Mouse (Mus musculus): ENCODE measurements around the gene Ust. TPM values are rescaled to one million over a fixed set of nuclear protein-coding genes. Genes with fewer than 3 reads are reported as not detected.

Gene Ust
- polyA plus RNA-seq, 1 experiment, result 6.9 TPM

- Histone ChIP-seq H3K4me3 (ENCODE audit: insufficient read depth, poor library complexity, severe bottlenecking) (no peak overlapping the region), H3K79me2 (ENCODE audit: control insufficient read depth, insufficient read depth) (no peaks in the 10 kb centered on the region), H3K27me3 (ENCODE audit: control insufficient read depth, insufficient read depth, insufficient read length) (no peaks in the 10 kb centered on the region), H3K36me3 (ENCODE audit: control insufficient read depth, insufficient read depth) (no peaks in the 10 kb centered on the region), H3K79me3 (ENCODE audit: low read depth) (no peaks in the 10 kb centered on the region), H3ac (ENCODE audit: control insufficient read depth, insufficient read length, low read depth) (no peak overlapping the region)
- no peak for TF ChIP-seq MYOG (IDR thresholded peaks at IDR 0.05; ENCODE audit: control insufficient read depth, extremely low read depth, insufficient read length)
- no peak for TF ChIP-seq MAX (IDR thresholded peaks at IDR 0.05)
These were observed 335.5 kb downstream of the Ust start for GRCm38 (mm10) chr10:8183171-8183570.

GRCm38 (mm10) chr10:8181596-8182185 lies 336.9 kb downstream of the Ust start:
- H3K36me3 ChIP-seq (ENCODE audit: control insufficient read depth, insufficient read depth), result no peaks in the 10 kb centered on the region
- no peak overlapping the region for H3ac ChIP-seq (ENCODE audit: control insufficient read depth, insufficient read length, low read depth)
- TF ChIP-seq MYOD1 (IDR thresholded peaks at IDR 0.05; ENCODE audit: control insufficient read depth, insufficient read length, low read depth) (no peak), FOSL1 (IDR thresholded peaks at IDR 0.05; ENCODE audit: insufficient read depth, low read length, poor library complexity, severe bottlenecking) (no peak), USF1 (IDR thresholded peaks at IDR 0.05; ENCODE audit: low read depth) (no peak), MYOG (IDR thresholded peaks at IDR 0.05; ENCODE audit: control insufficient read depth, extremely low read depth, insufficient read length) (no peak), CTCF (IDR thresholded peaks at IDR 0.05; ENCODE audit: control insufficient read depth, insufficient read depth, insufficient read length) (no peak), CEBPB (IDR thresholded peaks at IDR 0.05; ENCODE audit: low read depth) (no peak), MAX (IDR thresholded peaks at IDR 0.05) (no peak)
- no peaks in the 10 kb centered on the region for H3K79me2 ChIP-seq (ENCODE audit: control insufficient read depth, insufficient read depth)
- no peaks in the 10 kb centered on the region for H3K79me3 ChIP-seq (ENCODE audit: low read depth)
- no peak overlapping the region for H3K4me3 ChIP-seq (ENCODE audit: insufficient read depth, poor library complexity, severe bottlenecking)
- H3K27me3 ChIP-seq (ENCODE audit: control insufficient read depth, insufficient read depth, insufficient read length), result no peaks in the 10 kb centered on the region

DNA sequence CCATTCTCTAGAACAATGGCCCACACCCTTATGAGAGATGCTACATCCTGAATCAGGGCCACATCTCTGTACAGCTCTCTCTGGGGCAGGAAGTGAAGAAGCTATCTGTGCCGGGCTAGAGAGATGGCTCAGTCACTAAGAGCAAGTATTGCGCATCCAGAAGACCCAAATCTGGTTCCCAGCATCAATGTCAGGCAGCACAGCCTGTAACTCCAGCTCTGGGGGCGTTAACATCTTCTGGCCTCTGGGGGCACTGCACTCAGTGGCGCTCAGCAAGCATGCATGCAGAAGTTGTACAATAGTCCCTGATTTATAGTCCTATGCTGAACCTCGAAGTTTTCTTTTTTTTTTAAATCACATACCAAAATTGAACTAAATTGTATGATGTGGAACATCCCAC lies 341.0 kb downstream of the Ust start:
- H3K79me3 ChIP-seq (ENCODE audit: low read depth), result no peaks in the 10 kb centered on the region
- H3K27me3 ChIP-seq (ENCODE audit: control insufficient read depth, insufficient read depth, insufficient read length), result no peaks in the 10 kb centered on the region
- no peak overlapping the region for H3K4me3 ChIP-seq (ENCODE audit: insufficient read depth, poor library complexity, severe bottlenecking)
- H3K79me2 ChIP-seq (ENCODE audit: control insufficient read depth, insufficient read depth), result no peaks in the 10 kb centered on the region
- no peaks in the 10 kb centered on the region for H3K36me3 ChIP-seq (ENCODE audit: control insufficient read depth, insufficient read depth)
- TF ChIP-seq CEBPB (IDR thresholded peaks at IDR 0.05; ENCODE audit: low read depth) (no peak), MAX (IDR thresholded peaks at IDR 0.05) (no peak), USF1 (IDR thresholded peaks at IDR 0.05; ENCODE audit: low read depth) (no peak), MYOG (IDR thresholded peaks at IDR 0.05; ENCODE audit: control insufficient read depth, extremely low read depth, insufficient read length) (no peak), FOSL1 (IDR thresholded peaks at IDR 0.05; ENCODE audit: insufficient read depth, low read length, poor library complexity, severe bottlenecking) (no peak), MYOD1 (IDR thresholded peaks at IDR 0.05; ENCODE audit: control insufficient read depth, insufficient read length, low read depth) (no peak), CTCF (IDR thresholded peaks at IDR 0.05; ENCODE audit: control insufficient read depth, insufficient read depth, insufficient read length) (no peak)
- no peak overlapping the region for H3ac ChIP-seq (ENCODE audit: control insufficient read depth, insufficient read length, low read depth)

GRCm38 (mm10) chr10:8176351-8177053 lies 342.1 kb downstream of the Ust start:
- H3ac ChIP-seq (ENCODE audit: control insufficient read depth, insufficient read length, low read depth), result no peak overlapping the region
- no peak for TF ChIP-seq MYOG (IDR thresholded peaks at IDR 0.05; ENCODE audit: control insufficient read depth, extremely low read depth, insufficient read length)
- no peak for TF ChIP-seq CEBPB (IDR thresholded peaks at IDR 0.05; ENCODE audit: low read depth)
- no peak for TF ChIP-seq USF1 (IDR thresholded peaks at IDR 0.05; ENCODE audit: low read depth)
- no peak for TF ChIP-seq FOSL1 (IDR thresholded peaks at IDR 0.05; ENCODE audit: insufficient read depth, low read length, poor library complexity, severe bottlenecking)
- TF ChIP-seq MYOD1 (IDR thresholded peaks at IDR 0.05; ENCODE audit: control insufficient read depth, insufficient read length, low read depth), result no peak
- TF ChIP-seq MAX (IDR thresholded peaks at IDR 0.05), result no peak
- no peak for TF ChIP-seq CTCF (IDR thresholded peaks at IDR 0.05; ENCODE audit: control insufficient read depth, insufficient read depth, insufficient read length)
- no peaks in the 10 kb centered on the region for H3K27me3 ChIP-seq (ENCODE audit: control insufficient read depth, insufficient read depth, insufficient read length)
- no peaks in the 10 kb centered on the region for H3K36me3 ChIP-seq (ENCODE audit: control insufficient read depth, insufficient read depth)
- no peaks in the 10 kb centered on the region for H3K79me3 ChIP-seq (ENCODE audit: low read depth)
- no peaks in the 10 kb centered on the region for H3K79me2 ChIP-seq (ENCODE audit: control insufficient read depth, insufficient read depth)
- no peak overlapping the region for H3K4me3 ChIP-seq (ENCODE audit: insufficient read depth, poor library complexity, severe bottlenecking)

- Histone ChIP-seq H3K79me2 (ENCODE audit: control insufficient read depth, insufficient read depth) (no peaks in the 10 kb centered on the region), H3K36me3 (ENCODE audit: control insufficient read depth, insufficient read depth) (no peaks in the 10 kb centered on the region), H3K27me3 (ENCODE audit: control insufficient read depth, insufficient read depth, insufficient read length) (no peaks in the 10 kb centered on the region), H3K79me3 (ENCODE audit: low read depth) (no peaks in the 10 kb centered on the region), H3ac (ENCODE audit: control insufficient read depth, insufficient read length, low read depth) (no peak overlapping the region), H3K4me3 (ENCODE audit: insufficient read depth, poor library complexity, severe bottlenecking) (no peak overlapping the region)
- TF ChIP-seq USF1 (IDR thresholded peaks at IDR 0.05; ENCODE audit: low read depth), result no peak
- no peak for TF ChIP-seq CEBPB (IDR thresholded peaks at IDR 0.05; ENCODE audit: low read depth)
- TF ChIP-seq CTCF (IDR thresholded peaks at IDR 0.05; ENCODE audit: control insufficient read depth, insufficient read depth, insufficient read length), result no peak
- TF ChIP-seq FOSL1 (IDR thresholded peaks at IDR 0.05; ENCODE audit: insufficient read depth, low read length, poor library complexity, severe bottlenecking), result no peak
- no peak for TF ChIP-seq MYOG (IDR thresholded peaks at IDR 0.05; ENCODE audit: control insufficient read depth, extremely low read depth, insufficient read length)
- TF ChIP-seq MYOD1 (IDR thresholded peaks at IDR 0.05; ENCODE audit: control insufficient read depth, insufficient read length, low read depth), result no peak
- TF ChIP-seq MAX (IDR thresholded peaks at IDR 0.05), result no peak
These were observed 342.6 kb downstream of the Ust start for GRCm38 (mm10) chr10:8176008-8176350.

DNA sequence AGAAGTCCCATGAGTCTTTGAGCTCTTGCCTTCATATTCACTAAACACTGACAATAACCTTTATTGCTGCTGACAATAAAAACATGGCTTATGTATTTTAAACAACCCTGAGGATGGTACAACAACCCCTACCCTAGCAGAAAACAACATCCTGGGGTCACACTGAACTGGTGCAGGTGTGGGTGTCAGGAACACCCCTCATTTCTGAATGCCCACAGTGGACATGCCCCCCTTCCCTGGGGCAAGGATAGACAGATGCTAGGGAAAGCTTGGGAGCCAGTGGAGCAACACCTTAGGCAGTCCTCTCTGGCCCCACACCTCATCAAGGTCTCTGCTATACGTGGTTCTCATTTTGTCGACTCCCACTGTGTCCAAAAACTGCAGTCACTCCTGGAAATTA lies 343.9 kb downstream of the Ust start:
- Histone ChIP-seq H3K36me3 (ENCODE audit: control insufficient read depth, insufficient read depth) (no peaks in the 10 kb centered on the region), H3ac (ENCODE audit: control insufficient read depth, insufficient read length, low read depth) (no peak overlapping the region), H3K79me2 (ENCODE audit: control insufficient read depth, insufficient read depth) (no peaks in the 10 kb centered on the region), H3K27me3 (ENCODE audit: control insufficient read depth, insufficient read depth, insufficient read length) (no peaks in the 10 kb centered on the region), H3K79me3 (ENCODE audit: low read depth) (no peaks in the 10 kb centered on the region), H3K4me3 (ENCODE audit: insufficient read depth, poor library complexity, severe bottlenecking) (no peak overlapping the region)
- TF ChIP-seq USF1 (IDR thresholded peaks at IDR 0.05; ENCODE audit: low read depth) (no peak), CEBPB (IDR thresholded peaks at IDR 0.05; ENCODE audit: low read depth) (no peak), MYOG (IDR thresholded peaks at IDR 0.05; ENCODE audit: control insufficient read depth, extremely low read depth, insufficient read length) (no peak)
